Mouse (Mus musculus): Measurements from ENCODE around the gene Tufm.

DNA sequence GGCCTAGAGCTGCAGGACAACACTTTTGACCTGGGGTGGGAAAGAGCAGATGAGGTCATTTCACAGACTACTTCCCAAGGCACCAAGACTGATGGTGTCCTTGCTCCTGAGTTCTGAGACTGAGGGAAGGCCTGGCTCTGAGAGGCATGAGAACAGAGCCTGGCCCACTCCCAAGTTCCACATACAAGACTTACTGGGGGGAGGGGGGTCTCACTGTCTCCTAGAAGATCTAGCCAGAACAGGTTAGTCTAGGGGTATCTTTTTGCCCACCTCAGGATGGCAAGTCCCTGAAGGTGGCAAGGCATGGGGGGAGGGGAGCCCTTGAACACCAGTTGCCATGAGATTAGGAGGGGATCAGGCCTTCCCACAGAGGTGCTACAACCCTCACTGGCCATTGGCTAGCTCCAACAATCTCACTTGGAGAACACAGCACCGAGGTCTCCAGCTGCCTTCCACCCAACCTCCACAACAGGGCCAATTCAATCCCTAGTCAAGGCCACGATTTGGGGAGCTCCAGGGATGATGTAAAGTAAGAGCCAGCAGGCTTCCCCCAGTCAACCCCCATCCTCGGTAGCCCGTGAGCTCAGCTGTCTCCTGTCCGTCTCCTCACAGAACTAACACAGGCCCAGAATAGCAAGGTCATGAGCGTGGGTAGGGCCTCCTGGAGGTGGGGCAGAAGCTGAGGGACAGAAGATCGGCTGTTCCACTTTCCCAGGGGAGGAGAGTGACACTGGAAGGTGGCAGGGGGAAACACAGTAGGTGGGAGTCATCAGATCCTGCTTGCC, 21.7 kb upstream of the Tufm start:
- TF ChIP-seq CTCF (IDR thresholded peaks at IDR 0.05; ENCODE audit: control insufficient read depth, insufficient read depth, insufficient replicate concordance, low read depth, low read length) (no peak), POLR2A (IDR thresholded peaks at IDR 0.05; ENCODE audit: control insufficient read depth, low read depth, low read length) (no peak)
